Mouse (Mus musculus) spleen, adult 2 months (tissue): ENCODE data around the gene Muc20. TPM values are rescaled to one million over a fixed set of nuclear protein-coding genes. Genes with fewer than 3 reads are reported as not detected.

Source experiments
- DNase-seq, 2 experiments: peaks; one replicate each; pipeline versions ENCODE4 v3.0.0 to v3.0.0-alpha.2; 2012 to 2021; ENCODE audit warnings: low spot score in 2 of 2, low read depth in 1 of 2
- H3K27ac ChIP-seq: fragments of 200-500 bp; 2 replicates; pipeline ENCODE4 v1.5.1; 2012; ENCODE audit warnings: low read length, inconsistent platforms; ENCODE audit not compliant: insufficient read depth
- H3K27me3 ChIP-seq: fragments of 200-500 bp; 2 replicates; pipeline ENCODE4 v1.6.1; 2012; ENCODE audit warnings: mild to moderate bottlenecking, moderate library complexity, low read length, inconsistent platforms; ENCODE audit not compliant: control insufficient read depth, insufficient read depth
- H3K36me3 ChIP-seq: fragments of 200-500 bp; 2 replicates; pipeline ENCODE4 v1.6.1; 2012; ENCODE audit warnings: mild to moderate bottlenecking, low read length, inconsistent platforms; ENCODE audit not compliant: control insufficient read depth, insufficient read depth
- H3K4me1 ChIP-seq: fragments of 200-500 bp; 2 replicates; pipeline ENCODE4 v1.6.1; 2011; ENCODE audit warnings: inconsistent platforms; ENCODE audit not compliant: control insufficient read depth, insufficient read depth, insufficient read length
- H3K4me3 ChIP-seq: fragments of 200-500 bp; 2 replicates; pipeline ENCODE4 v1.5.1; 2011; ENCODE audit warnings: mild to moderate bottlenecking, inconsistent platforms; ENCODE audit not compliant: insufficient read depth, insufficient read length; ENCODE audit errors: extremely low read depth
- CTCF ChIP-seq: fragments of 200-500 bp; IDR thresholded peaks from 2 replicates; pipeline ENCODE4 v1.5.1; 2011; ENCODE audit warnings: mild to moderate bottlenecking, inconsistent platforms; ENCODE audit not compliant: insufficient read depth, insufficient read length, insufficient replicate concordance; ENCODE audit errors: extremely low read depth
- POLR2A ChIP-seq: fragments of 200-500 bp; IDR thresholded peaks from 2 replicates; pipeline ENCODE4 v1.6.1; 2011; ENCODE audit warnings: low read depth, low read length, inconsistent platforms
- WGBS: fragments of 180-500 bp; shearing (Covaris S2); methylation state at CpG from one replicate; pipeline ENCODE4 v1.1.7; 2018; 5-methylcytosine and 5-hydroxymethylcytosine counted together
- polyA plus RNA-seq: library from polyadenylated mRNA; depleted of rRNA; stranded (reverse); fragments of >200 nt; gene quantifications from 2 replicates; pipeline ENCODE4 v1.2.3, GENCODE M21; 2012; rRNA removed

Gene Muc20
- polyA plus RNA-seq, 1 experiment: not detected

- Histone ChIP-seq H3K4me3 (no peak overlapping the region), H3K27me3 (0 out of 2 replicates have a peak, but pooled peaks cover 2% of the 10 kb centered on the region), H3K27ac (no peak overlapping the region), H3K36me3 (no peaks in the 10 kb centered on the region), H3K4me1 (no peaks in the 10 kb centered on the region)
- no peak for DNase-seq
- TF ChIP-seq POLR2A: no peak
- 87% methylated on average over 9 of the region's 9 CpGs for WGBS
These were observed 55.9 kb downstream of the Muc20 start for GRCm38 (mm10) chr16:32741366-32741765.

GRCm38 (mm10) chr16:32740003-32740663 is 57.1 kb downstream of the Muc20 start:
- Histone ChIP-seq H3K36me3 (no peaks in the 10 kb centered on the region), H3K4me3 (no peak overlapping the region), H3K4me1 (no peaks in the 10 kb centered on the region), H3K27me3 (no peaks in the 10 kb centered on the region), H3K27ac (no peak overlapping the region)
- DNase-seq: no peak
- TF ChIP-seq CTCF (no peak), POLR2A (no peak)
- WGBS: 86% methylated on average over 8 of the region's 8 CpGs

GRCm38 (mm10) chr16:32736022-32736421 is 61.2 kb downstream of the Muc20 start:
- no peak overlapping the region for H3K4me3 ChIP-seq
- H3K27me3 ChIP-seq: no peaks in the 10 kb centered on the region
- H3K27ac ChIP-seq: no peak overlapping the region
- DNase-seq: no peak
- H3K36me3 ChIP-seq: no peaks in the 10 kb centered on the region
- TF ChIP-seq CTCF (no peak), POLR2A (no peak)
- H3K4me1 ChIP-seq: no peaks in the 10 kb centered on the region
- WGBS: 70% methylated on average over 3 of the region's 3 CpGs

GRCm38 (mm10) chr16:32735586-32735985 is 61.6 kb downstream of the Muc20 start, which contains the start of gene Muc4:
TSS of gene Muc4 (plus strand) at chr16:32735886.
- no peak for DNase-seq
- H3K4me3 ChIP-seq: no peak within 1 kb of the TSS
- no peaks in the 10 kb centered on the region for H3K27me3 ChIP-seq
- no peak within 1 kb of the TSS for H3K27ac ChIP-seq
- TF ChIP-seq CTCF: no peak
- 89% methylated on average over 2 of the region's 2 CpGs for WGBS
- no peaks in the 10 kb centered on the region for H3K36me3 ChIP-seq
- no peaks in the 10 kb centered on the region for H3K4me1 ChIP-seq

GRCm38 (mm10) chr16:32733213-32733612 is 64.0 kb downstream of the Muc20 start:
- Histone ChIP-seq H3K4me1 (no peaks in the 10 kb centered on the region), H3K27me3 (no peaks in the 10 kb centered on the region), H3K4me3 (no peak overlapping the region), H3K27ac (no peak overlapping the region), H3K36me3 (no peaks in the 10 kb centered on the region)
- DNase-seq: no peak
- TF ChIP-seq CTCF (no peak), POLR2A (no peak)
- WGBS: 88% methylated on average over 3 of the region's 3 CpGs

- no peak overlapping the region for H3K27ac ChIP-seq
- DNase-seq: no peak
- no peaks in the 10 kb centered on the region for H3K36me3 ChIP-seq
- no peaks in the 10 kb centered on the region for H3K4me1 ChIP-seq
- no peaks in the 10 kb centered on the region for H3K27me3 ChIP-seq
- TF ChIP-seq POLR2A (no peak), CTCF (no peak)
- WGBS: 77% methylated on average over 1 of the region's 1 CpGs
- no peak overlapping the region for H3K4me3 ChIP-seq
These were observed 68.5 kb downstream of the Muc20 start for GRCm38 (mm10) chr16:32728730-32729129.

- Histone ChIP-seq H3K27me3 (no peaks in the 10 kb centered on the region), H3K27ac (no peak overlapping the region), H3K36me3 (no peaks in the 10 kb centered on the region), H3K4me3 (no peak overlapping the region), H3K4me1 (no peaks in the 10 kb centered on the region)
- no peak for DNase-seq
- TF ChIP-seq CTCF (no peak), POLR2A (no peak)
These were observed 69.0 kb downstream of the Muc20 start for GRCm38 (mm10) chr16:32728240-32728639.

Other genes starting within 250 kb of the Muc20 start
- gene Tfrc, start 188.5 kb downstream of the Muc20 start, polyA plus RNA-seq: 9.4 and 11.9 TPM in 2 replicates
- 109 and 137 TPM in 2 replicates for gene Tnk2, start 153.6 kb downstream of the Muc20 start, polyA plus RNA-seq
- 0.06 and 0.07 TPM in 2 replicates for gene Muc4, start 61.5 kb downstream of the Muc20 start, polyA plus RNA-seq
- gene Smbd1, start 13.0 kb upstream of the Muc20 start, polyA plus RNA-seq: not detected in 2 replicates
- 3.7 and 4.1 TPM in 2 replicates for gene Fyttd1, start 80.1 kb upstream of the Muc20 start, polyA plus RNA-seq
- 74.6 and 88.1 TPM in 2 replicates for gene Rubcn, start 80.3 kb upstream of the Muc20 start, polyA plus RNA-seq
- gene Lrch3, start 116.7 kb upstream of the Muc20 start, polyA plus RNA-seq: 16.9 and 20.1 TPM in 2 replicates